Mouse (Mus musculus) urinary bladder, postnatal 25 days (tissue): ENCODE results near the gene Rgs8.

Experiments
- DNase-seq: peaks from one replicate; pipeline ENCODE4 v3.0.0; 2022; ENCODE audit warnings: low spot score

Gene Rgs8

GRCm38 (mm10) chr1:153673900-153674299 lies 21.1 kb downstream of the Rgs8 start:
- no peak for DNase-seq

- DNase-seq = no peak
Measured at GRCm38 (mm10) chr1:153675591-153675990, 22.8 kb downstream of the Rgs8 start.

GRCm38 (mm10) chr1:153677635-153678034 lies 24.8 kb downstream of the Rgs8 start:
- no peak for DNase-seq

GRCm38 (mm10) chr1:153679147-153679546 lies 26.3 kb downstream of the Rgs8 start:
- DNase-seq = peak; percentile 9

- no peak for DNase-seq
Measured at GRCm38 (mm10) chr1:153679653-153680052, 26.8 kb downstream of the Rgs8 start.

- no peak for DNase-seq
Measured at GRCm38 (mm10) chr1:153680363-153680762, 27.5 kb downstream of the Rgs8 start.

GRCm38 (mm10) chr1:153681036-153681435 lies 28.2 kb downstream of the Rgs8 start:
- DNase-seq = no peak

- DNase-seq = no peak
Measured at GRCm38 (mm10) chr1:153683190-153683589, 30.4 kb downstream of the Rgs8 start.

- no peak for DNase-seq
Measured at GRCm38 (mm10) chr1:153685630-153686029, 32.8 kb downstream of the Rgs8 start.

- DNase-seq = no peak
Measured at GRCm38 (mm10) chr1:153692526-153692925, 39.7 kb downstream of the Rgs8 start.

- no peak for DNase-seq
Measured at GRCm38 (mm10) chr1:153694372-153695120, 41.7 kb downstream of the Rgs8 start.

GRCm38 (mm10) chr1:153695398-153695797 lies 42.6 kb downstream of the Rgs8 start:
- no peak for DNase-seq

- DNase-seq = no peak
Measured at GRCm38 (mm10) chr1:153696093-153696492, 43.3 kb downstream of the Rgs8 start.

- DNase-seq = no peak
Measured at GRCm38 (mm10) chr1:153696541-153696940, 43.7 kb downstream of the Rgs8 start.

- no peak for DNase-seq
Measured at GRCm38 (mm10) chr1:153697581-153698251, 44.9 kb downstream of the Rgs8 start.

- no peak for DNase-seq
Measured at GRCm38 (mm10) chr1:153698311-153699084, 45.7 kb downstream of the Rgs8 start.

- DNase-seq = no peak
Measured at GRCm38 (mm10) chr1:153700448-153701063, 47.7 kb downstream of the Rgs8 start.

GRCm38 (mm10) chr1:153701461-153701860 lies 48.6 kb downstream of the Rgs8 start:
- no peak for DNase-seq

- DNase-seq = no peak
Measured at GRCm38 (mm10) chr1:153702166-153702852, 49.5 kb downstream of the Rgs8 start.

GRCm38 (mm10) chr1:153702853-153703410 lies 50.1 kb downstream of the Rgs8 start:
- DNase-seq = no peak

- no peak for DNase-seq
Measured at GRCm38 (mm10) chr1:153703445-153703991, 50.7 kb downstream of the Rgs8 start.
